Comparison of ENCODE assay signal across 8 mouse cellular contexts in the genomic region with DNA sequence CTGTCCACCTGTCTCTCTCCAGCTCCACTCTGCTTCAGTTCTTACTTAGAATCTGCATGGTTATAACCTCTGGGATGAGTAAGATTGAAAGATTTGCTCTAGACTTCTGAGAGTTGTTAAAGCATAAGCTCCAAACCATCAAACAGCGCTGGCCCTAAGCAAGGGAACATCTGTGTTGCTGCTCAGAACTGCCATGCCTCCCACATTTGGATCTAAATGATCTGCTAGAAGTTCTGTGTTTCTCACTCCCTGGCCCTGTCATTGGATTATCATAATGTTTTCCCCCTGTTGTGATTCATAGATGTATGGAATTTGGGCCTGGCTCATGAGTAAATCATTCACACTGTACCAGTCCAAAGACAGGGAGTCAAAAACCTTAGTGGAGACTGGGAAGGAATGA.
"Had no signal": no experiment of that assay in that cellular context is flagged by ENCODE, and none has a peak within 500 bp of the region (broad histone marks: within the 10 kb centered on the region; RNA-seq: fewer than 3 reads in every experiment).

No protein-coding gene starts in this region.

- DNase-seq: lung, adult 18-20 months; lung, postnatal 10 days; lung, postnatal 4 days; midbrain, embryonic 14.5 days; thymus, adult 2 months; thymus, postnatal 25 days; thymus, postnatal 4 days had no signal

- ATAC-seq: midbrain, embryonic 16.5 days had no signal
